In the genomic region with DNA sequence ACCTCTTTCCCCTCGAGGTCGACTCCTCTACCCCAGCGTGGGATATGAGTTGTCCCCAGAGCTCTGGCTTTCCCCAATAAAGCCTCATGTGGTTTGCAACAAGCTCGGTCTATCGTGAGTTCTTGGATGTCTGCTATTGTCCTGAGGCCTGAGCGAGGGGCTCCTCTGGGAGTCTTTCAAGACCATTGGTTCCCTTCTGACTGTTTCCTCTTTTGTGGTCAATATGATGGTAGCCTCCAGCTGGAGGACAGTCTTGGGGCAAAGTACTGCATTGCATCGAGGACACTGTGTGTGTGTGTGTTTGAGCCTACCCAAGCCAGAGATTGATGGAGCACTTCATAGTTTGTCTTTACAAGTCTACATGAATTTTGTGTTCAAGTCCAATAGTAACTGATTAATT, we compare ENCODE assay signal across 27 mouse cellular contexts.
DNase-seq lines count a peak whose midpoint lies in the region; ATAC-seq and TF ChIP-seq lines count a peak whose summit lies in the region.
"Had no signal": no experiment of that assay in that cellular context is flagged by ENCODE, and none has a peak within 500 bp of the region (broad histone marks: within the 10 kb centered on the region; RNA-seq: fewer than 3 reads in every experiment).

No protein-coding gene starts in this region.

- H3K9ac ChIP-seq in CH12.LX (ENCODE audit: insufficient read depth, low read depth) = no peak overlapping the region
- H3K9ac ChIP-seq: embryonic facial prominence, embryonic 12.5 days; embryonic facial prominence, embryonic 15.5 days; forebrain, postnatal 0 days; hindbrain, embryonic 13.5 days; intestine, embryonic 15.5 days had no signal

- in situ Hi-C loops in CH12.LX (cut with MboI; ENCODE audit: low pct_ligation_motif_present, low pct_unique_long_range_greater_than_20kb, low sequenced_read_pairs) = loop anchor here (5.0 to 25.0 kb wide), 2 partner anchors 94 to 349 kb away; no protein-coding TSS in a partner anchor

- WGBS in bone marrow, adult 2 months = 21% methylated on average over 7 of the region's 7 CpGs

- peak overlapping the region; percentile 88 for H3K27ac ChIP-seq in CH12.LX (ENCODE audit: insufficient read depth, low read depth)
- H3K27ac ChIP-seq in bone marrow, adult 2 months (ENCODE audit: control insufficient read depth, insufficient read depth, low read depth, low read length, poor library complexity) = peak overlapping the region; percentile 35; the same call in 1 of the 2 replicates
- H3K27ac ChIP-seq in gastrocnemius, adult 2 months = no peak overlapping the region
- H3K27ac ChIP-seq: embryonic facial prominence, embryonic 12.5 days; embryonic facial prominence, embryonic 15.5 days; hindbrain, embryonic 10.5 days; hindbrain, embryonic 13.5 days; intestine, embryonic 15.5 days had no signal

- peak; percentile 67 for DNase-seq in CH12.LX (ENCODE audit: extremely low read depth)
- DNase-seq in adrenal gland, adult 18-20 months (ENCODE audit: low spot score in 2 of 2) = no peak
- no peak for DNase-seq in gastrocnemius, adult 2 months
- DNase-seq: adrenal gland, postnatal 10 days; adrenal gland, postnatal 36 days; cerebellum, adult 11-12 months; cerebellum, adult 8-10 months; cerebellum, postnatal 10 days; cerebellum, postnatal 36 days; forebrain, postnatal 0 days; gastrocnemius, postnatal 10 days; gastrocnemius, postnatal 36 days; heart, adult 11 months; heart, postnatal 36 days had no signal

- dilution Hi-C loops in CH12.LX (cut with MboI; ENCODE audit: extremely low pct_ligation_motif_present, extremely low pct_unique_long_range_greater_than_20kb, low sequenced_read_pairs) = no loop called here

- peak overlapping the region; percentile 1; the same call in 1 of the 2 replicates for H3K4me2 ChIP-seq in CH12.LX (ENCODE audit: insufficient read depth, low read depth, poor library complexity, severe bottlenecking)
- H3K4me2 ChIP-seq: embryonic facial prominence, embryonic 12.5 days; embryonic facial prominence, embryonic 15.5 days; heart, embryonic 11.5 days; hindbrain, embryonic 13.5 days; intestine, embryonic 15.5 days had no signal

- H3K36me3 ChIP-seq in CH12.LX (replicated peaks in 1 of 2; ENCODE audit: control insufficient read depth in 1 of 2, insufficient read depth in 1 of 2, low read length in 1 of 2) = no peaks in the 10 kb centered on the region
- H3K36me3 ChIP-seq: embryonic facial prominence, embryonic 12.5 days; embryonic facial prominence, embryonic 15.5 days; hindbrain, embryonic 10.5 days; hindbrain, embryonic 13.5 days; intestine, embryonic 15.5 days had no signal

- H3K79me2 ChIP-seq in CH12.LX (replicated peaks; ENCODE audit: control insufficient read depth, extremely low read depth, insufficient read depth, poor library complexity, severe bottlenecking) = no peaks in the 10 kb centered on the region

- no peak overlapping the region for H3K4me3 ChIP-seq in CH12.LX (replicated peaks in 1 of 3; ENCODE audit: low read depth in 2 of 3, low read length in 2 of 3, poor library complexity in 1 of 3)
- no peak overlapping the region for H3K4me3 ChIP-seq in bone marrow, adult 2 months (replicated peaks; ENCODE audit: control insufficient read depth, low read depth, low read length)
- no peak overlapping the region for H3K4me3 ChIP-seq in gastrocnemius, adult 2 months
- H3K4me3 ChIP-seq: embryonic facial prominence, embryonic 12.5 days; embryonic facial prominence, embryonic 15.5 days; hindbrain, embryonic 10.5 days; hindbrain, embryonic 13.5 days; intestine, embryonic 15.5 days had no signal

- peaks cover 14% of the 10 kb centered on the region for H3K9me3 ChIP-seq in CH12.LX (replicated peaks; ENCODE audit: low read length)
- H3K9me3 ChIP-seq: embryonic facial prominence, embryonic 12.5 days; embryonic facial prominence, embryonic 15.5 days; hindbrain, embryonic 10.5 days; hindbrain, embryonic 13.5 days; intestine, embryonic 15.5 days had no signal

- TF ChIP-seq EP300 in CH12.LX (IDR thresholded peaks at IDR 0.05; ENCODE audit: low read length) = peak; percentile 82

- intact Hi-C loops in gastrocnemius, adult 2 months (cut with DNase I) = loop anchor here (5.0 kb wide), 1 partner anchor 74 kb away; a partner anchor contains a TSS

- no peaks in the 10 kb centered on the region for H3K27me3 ChIP-seq in CH12.LX (replicated peaks)
- H3K27me3 ChIP-seq: embryonic facial prominence, embryonic 12.5 days; embryonic facial prominence, embryonic 15.5 days; hindbrain, embryonic 13.5 days; intestine, embryonic 15.5 days had no signal

- TF ChIP-seq CTCF in CH12.LX (conservative IDR thresholded peaks at IDR 0.05 in 1 of 2, IDR thresholded peaks at IDR 0.05 in 1 of 2; ENCODE audit: low read depth in 2 of 2, low read length in 2 of 2) = no peak
- TF ChIP-seq CTCF in bone marrow, adult 2 months (IDR thresholded peaks at IDR 0.05; ENCODE audit: control insufficient read depth, insufficient read depth, low read length) = no peak
- no peak for TF ChIP-seq CTCF in gastrocnemius, adult 2 months (IDR thresholded peaks at IDR 0.05)

- H3K4me1 ChIP-seq in CH12.LX (ENCODE audit: control insufficient read depth in 1 of 2, insufficient read depth in 2 of 2) = peaks cover 16 to 66% of the 10 kb centered on the region in 2 experiments
- peaks cover 4% of the 10 kb centered on the region for H3K4me1 ChIP-seq in bone marrow, adult 2 months (ENCODE audit: control insufficient read depth, insufficient read depth, low read length)
- H3K4me1 ChIP-seq: embryonic facial prominence, embryonic 12.5 days; embryonic facial prominence, embryonic 15.5 days; hindbrain, embryonic 10.5 days; hindbrain, embryonic 13.5 days; intestine, embryonic 15.5 days had no signal

- ATAC-seq in granulocyte monocyte progenitor cell, adult 5-6 weeks (replicated peaks; ENCODE audit: poor library complexity, severe bottlenecking) = peak; percentile 80
- ATAC-seq in megakaryocyte progenitor cell, adult 5-6 weeks (replicated peaks; ENCODE audit: poor library complexity) = peak; percentile 70
- ATAC-seq: activated CD4-positive, CD25-positive, alpha-beta regulatory T cell, adult 4 months; CD4-positive, CD25-positive, alpha-beta regulatory T cell, adult 4 months; forebrain, embryonic 14.5 days; forebrain, postnatal 0 days; hindbrain, embryonic 16.5 days; intestine, embryonic 15.5 days had no signal

- no peak; the same call in none of the 2 replicates for TF ChIP-seq RAD21 in CH12.LX (IDR thresholded peaks at IDR 0.05; ENCODE audit: low read depth, low read length)

- no peak for TF ChIP-seq POLR2A in CH12.LX (IDR thresholded peaks at IDR 0.05; ENCODE audit: low read depth, low read length)
- TF ChIP-seq POLR2A in bone marrow, adult 2 months (IDR thresholded peaks at IDR 0.05; ENCODE audit: borderline replicate concordance, control insufficient read depth, low read depth, low read length) = no peak

TF ChIP-seq in CH12.LX, 34 proteins besides CTCF, POLR2A, EP300 and RAD21:
- TF ChIP-seq POLR2AphosphoS2 (IDR thresholded peaks at IDR 0.05; ENCODE audit: low read depth, low read length) (no peak), NRF1 (IDR thresholded peaks at IDR 0.05; ENCODE audit: low read depth, low read length) (no peak), ETS1 (conservative IDR thresholded peaks at IDR 0.05; ENCODE audit: low read depth, low read length) (peak; percentile 54), MXI1 (IDR thresholded peaks at IDR 0.05; ENCODE audit: low read depth, low read length) (0 out of 2 replicates have a peak, but pooled peaks have one; percentile 31), USF2 (conservative IDR thresholded peaks at IDR 0.05; ENCODE audit: low read depth, low read length) (no peak), MAZ (IDR thresholded peaks at IDR 0.05; ENCODE audit: low read depth, low read length) (0 out of 2 replicates have a peak, but pooled peaks have one; percentile 68), KAT2A (IDR thresholded peaks at IDR 0.05; ENCODE audit: insufficient replicate concordance, low read length) (0 out of 2 replicates have a peak, but pooled peaks have one; percentile 25), NELFE (IDR thresholded peaks at IDR 0.05; ENCODE audit: low read depth, low read length) (no peak), MYC (IDR thresholded peaks at IDR 0.05; ENCODE audit: low read depth, low read length) (0 out of 2 replicates have a peak, but pooled peaks have one; percentile 17), IRF4 (IDR thresholded peaks at IDR 0.05; ENCODE audit: low read depth, low read length) (peak; percentile 61), SMC3 (IDR thresholded peaks at IDR 0.05; ENCODE audit: low read depth, low read length) (peak; percentile 24; the same call in 1 of the 2 replicates), TCF12 (IDR thresholded peaks at IDR 0.05; ENCODE audit: low read depth, low read length) (peak; percentile 53; the same call in 1 of the 2 replicates), MAX (IDR thresholded peaks at IDR 0.05; ENCODE audit: low read length) (0 out of 2 replicates have a peak, but pooled peaks have one; percentile 51), HCFC1 (IDR thresholded peaks at IDR 0.05; ENCODE audit: low read depth, low read length) (no peak; the same call in 1 of the 2 replicates), BHLHE40 (IDR thresholded peaks at IDR 0.05; ENCODE audit: low read depth, low read length) (peak; percentile 48), SIN3A (IDR thresholded peaks at IDR 0.05; ENCODE audit: low read length) (peak; percentile 67; the same call in 1 of the 2 replicates), MEF2A (IDR thresholded peaks at IDR 0.05; ENCODE audit: borderline replicate concordance, low read depth, low read length) (peak; percentile 35; the same call in 1 of the 2 replicates), TBP (conservative IDR thresholded peaks at IDR 0.05; ENCODE audit: low read depth, low read length) (0 out of 2 replicates have a peak, but pooled peaks have one; percentile 10), ZMIZ1 (IDR thresholded peaks at IDR 0.05; ENCODE audit: low read depth, low read length) (0 out of 2 replicates have a peak, but pooled peaks have one; percentile 28), CHD1 (IDR thresholded peaks at IDR 0.05; ENCODE audit: low read depth, low read length) (0 out of 2 replicates have a peak, but pooled peaks have one; percentile 58), CHD2 (IDR thresholded peaks at IDR 0.05; ENCODE audit: low read length) (peak; percentile 65), RCOR1 (conservative IDR thresholded peaks at IDR 0.05; ENCODE audit: low read depth, low read length) (0 out of 2 replicates have a peak, but pooled peaks have one; percentile 12)
